ENCODE assay signal across 8 mouse cellular contexts in genomic region chr12:117803989-117804388, GRCm38 (mm10). TPM values are rescaled to one million over a fixed set of nuclear protein-coding genes. Genes with fewer than 3 reads are reported as not detected.
DNase-seq lines count a peak whose midpoint lies in the region; ATAC-seq and TF ChIP-seq lines count a peak whose summit lies in the region.
"Not testable (repeated sequence)": the region's sequence is repeated elsewhere in the genome, so short reads cannot be mapped to it uniquely, and the experiment has no call there.

Gene Cdca7l (plus strand): TSS chr12:117804289.

- not testable (repeated sequence) for TF ChIP-seq CTCF in kidney, postnatal 0 days (IDR thresholded peaks at IDR 0.05; ENCODE audit: low read depth); stomach, postnatal 0 days (IDR thresholded peaks at IDR 0.05; ENCODE audit: low read depth)

- not testable (repeated sequence) for H3K4me3 ChIP-seq in ES-E14 (ENCODE audit: insufficient read depth in 1 of 2, low read depth in 1 of 2, low read length in 2 of 2, poor library complexity in 1 of 2, severe bottlenecking in 1 of 2); embryonic facial prominence, embryonic 13.5 days; forebrain, embryonic 15.5 days; hindbrain, embryonic 10.5 days; kidney, postnatal 0 days (replicated peaks; ENCODE audit: low read depth, low read length); liver, embryonic 13.5 days (replicated peaks); stomach, postnatal 0 days (ENCODE audit: low read depth, low read length)

- TF ChIP-seq EP300 in stomach, postnatal 0 days (optimal IDR thresholded peaks at IDR 0.05) = not testable (repeated sequence)

- in situ Hi-C loops in ES-E14 (cut with MboI; ENCODE audit: low sequenced_read_pairs in 2 of 2, unreplicated experiment in 2 of 2) = not testable (repeated sequence)

- not testable (repeated sequence) for H3K9me3 ChIP-seq in ES-E14 (ENCODE audit: control insufficient read depth, insufficient read depth, low read depth, low read length); embryonic facial prominence, embryonic 13.5 days; forebrain, embryonic 15.5 days; hindbrain, embryonic 10.5 days; kidney, postnatal 0 days (replicated peaks; ENCODE audit: low read length); liver, embryonic 13.5 days (replicated peaks); stomach, postnatal 0 days (ENCODE audit: control insufficient read depth, low read length)

- not testable (repeated sequence) for H3K36me3 ChIP-seq in ES-E14 (ENCODE audit: control insufficient read depth, insufficient read depth, low read length, poor library complexity, severe bottlenecking); embryonic facial prominence, embryonic 13.5 days; forebrain, embryonic 15.5 days; hindbrain, embryonic 10.5 days; kidney, postnatal 0 days (ENCODE audit: insufficient read depth, low read length); liver, embryonic 13.5 days; stomach, postnatal 0 days (ENCODE audit: control insufficient read depth, insufficient read depth, low read length)

- ATAC-seq in embryonic facial prominence, embryonic 13.5 days (ENCODE audit: insufficient number of reproducible peaks, insufficient read depth, low FRiP score, low TSS enrichment, low read depth); forebrain, embryonic 15.5 days (replicated peaks); kidney, postnatal 0 days (replicated peaks; ENCODE audit: low FRiP score, low read depth); liver, embryonic 13.5 days (ENCODE audit: low read depth); megakaryocyte-erythroid progenitor cell, adult 5-6 weeks (replicated peaks; ENCODE audit: low FRiP score, low TSS enrichment, poor library complexity, severe bottlenecking); stomach, postnatal 0 days (ENCODE audit: low FRiP score, low TSS enrichment): not testable (repeated sequence)

- not testable (repeated sequence) for H3K4me1 ChIP-seq in ES-E14 (ENCODE audit: control insufficient read depth in 2 of 2, insufficient read depth in 2 of 2, low read length in 2 of 2, poor library complexity in 1 of 2); kidney, postnatal 0 days (replicated peaks; ENCODE audit: insufficient read depth, low read length); liver, embryonic 13.5 days (replicated peaks); stomach, postnatal 0 days (replicated peaks; ENCODE audit: control insufficient read depth, insufficient read depth)
- peaks cover 17% of the 10 kb centered on the region for H3K4me1 ChIP-seq in embryonic facial prominence, embryonic 13.5 days
- peaks cover 34% of the 10 kb centered on the region for H3K4me1 ChIP-seq in forebrain, embryonic 15.5 days
- peaks cover 31% of the 10 kb centered on the region for H3K4me1 ChIP-seq in hindbrain, embryonic 10.5 days (replicated peaks)

- WGBS in embryonic facial prominence, embryonic 13.5 days = 90% methylated on average over 1 of the region's 6 CpGs
- WGBS in forebrain, embryonic 15.5 days = 100% methylated on average over 2 of the region's 6 CpGs
- 93% methylated on average over 2 of the region's 6 CpGs for WGBS in hindbrain, embryonic 10.5 days
- no CpG with 5 or more reads among the region's 6 CpGs for WGBS in kidney, postnatal 0 days
- WGBS in liver, embryonic 13.5 days (ENCODE audit: insufficient replicate concordance) = 89% methylated on average over 1 of the region's 6 CpGs
- WGBS in stomach, postnatal 0 days = no CpG with 5 or more reads among the region's 6 CpGs

- not testable (repeated sequence) for H3K9ac ChIP-seq in ES-E14 (ENCODE audit: insufficient read depth, low read depth, low read length, poor library complexity, severe bottlenecking); embryonic facial prominence, embryonic 13.5 days; forebrain, embryonic 15.5 days (replicated peaks); kidney, postnatal 0 days (ENCODE audit: low read depth, low read length); liver, embryonic 13.5 days; stomach, postnatal 0 days (ENCODE audit: low read length)

- not testable (repeated sequence) for DNase-seq in ES-E14 (ENCODE audit: low read depth, low spot score); hindbrain, embryonic 10.5 days (ENCODE audit: low spot score); kidney, postnatal 0 days (ENCODE audit: low spot score); liver, embryonic 13.5 days; stomach, postnatal 0 days (ENCODE audit: low spot score)

- H3K27me3 ChIP-seq in embryonic facial prominence, embryonic 13.5 days; forebrain, embryonic 15.5 days; kidney, postnatal 0 days (ENCODE audit: insufficient read depth, low read length); liver, embryonic 13.5 days; stomach, postnatal 0 days (ENCODE audit: control insufficient read depth, insufficient read depth, low read length): not testable (repeated sequence)
- peaks cover 15% of the 10 kb centered on the region for H3K27me3 ChIP-seq in hindbrain, embryonic 10.5 days (ENCODE audit: insufficient read depth, poor library complexity, severe bottlenecking)

- not testable (repeated sequence) for H3K4me2 ChIP-seq in embryonic facial prominence, embryonic 13.5 days; forebrain, embryonic 15.5 days (replicated peaks); kidney, postnatal 0 days (ENCODE audit: low read length); liver, embryonic 13.5 days; stomach, postnatal 0 days (replicated peaks; ENCODE audit: low read depth)

- H3K27ac ChIP-seq in ES-E14 (ENCODE audit: insufficient read depth, low read depth, low read length, poor library complexity, severe bottlenecking); embryonic facial prominence, embryonic 13.5 days; forebrain, embryonic 15.5 days (replicated peaks); hindbrain, embryonic 10.5 days; kidney, postnatal 0 days; liver, embryonic 13.5 days; stomach, postnatal 0 days (replicated peaks): not testable (repeated sequence)

RNA-seq across cellular contexts. Expression of gene Cdca7l, which starts in this region (rescaled TPM):
- 20.2 and 20.5 TPM in 2 replicates for total RNA-seq in ES-E14 (2012; rRNA removed)
- polyA plus RNA-seq in embryonic facial prominence, embryonic 13.5 days (2015; fragmentation: Nextera tagmentation; extraction: Ambion mirVana) = 32.9 and 39.0 TPM in 2 replicates
- polyA plus RNA-seq in forebrain, embryonic 15.5 days (2015; fragmentation: Nextera tagmentation; extraction: Ambion mirVana) = 11.6 and 13.9 TPM in 2 replicates
- polyA plus RNA-seq in hindbrain, embryonic 10.5 days (2016; fragmentation: Nextera tagmentation; extraction: Ambion mirVana) = 32.3 and 48.3 TPM in 2 replicates
- 34.8 and 41.4 TPM in 2 replicates for polyA plus RNA-seq in kidney, postnatal 0 days (2015; fragmentation: Nextera tagmentation; extraction: Ambion mirVana)
- 25.0 and 30.5 TPM in 2 replicates for polyA plus RNA-seq in liver, embryonic 13.5 days (2015; fragmentation: Nextera tagmentation; extraction: Ambion mirVana)
- total RNA-seq in megakaryocyte-erythroid progenitor cell, adult 5-6 weeks (2014; fragmentation: Nextera tagmentation) = 52.3 and 91.9 TPM in 2 replicates
- total RNA-seq in megakaryocyte-erythroid progenitor cell, adult 5-6 weeks (2017) = 143 and 164 TPM in 2 replicates
- polyA plus RNA-seq in stomach, postnatal 0 days (2015; fragmentation: Nextera tagmentation; extraction: Ambion mirVana) = 15.1 and 15.7 TPM in 2 replicates
